Mouse (Mus musculus) heart, adult 11 months (tissue): ENCODE measurements at regions not wholly inside any gene's neighbourhood (a gene's known extent, or its start where the extent isn't known, plus 50 kb on each side); places are given as distances from the start of the nearest gene placed in this dataset.
A peak's percentile ranks its signal among the peaks of the same experiment; 100 is the strongest.
"Not testable (repeated sequence)": the region's sequence is repeated elsewhere in the genome, so short reads cannot be mapped to it uniquely, and the experiment has no call there.

Source experiments
- DNase-seq: peaks from one replicate; pipeline ENCODE4 v3.0.0; 2022

- not testable (repeated sequence) for DNase-seq
These were observed 345.9 kb downstream of the Nrcam start for GRCm38 (mm10) chr12:44674541-44674940.

- DNase-seq = peak; percentile 50
These were observed 346.3 kb downstream of the Nrcam start for GRCm38 (mm10) chr12:44675003-44675402.
